Mouse (Mus musculus) regulatory T cell (primary cell): ENCODE measurements around the gene Itm2b.

ENCODE experiments used
- in situ Hi-C: fragments of 300-600 bp; cut with MboI, MseI; formaldehyde crosslinking; loops from one replicate; pipeline ENCODE4 v1.15.1; 2025; ENCODE audit warnings: high pct_unique_total_duplicates

Itm2b gene

DNA sequence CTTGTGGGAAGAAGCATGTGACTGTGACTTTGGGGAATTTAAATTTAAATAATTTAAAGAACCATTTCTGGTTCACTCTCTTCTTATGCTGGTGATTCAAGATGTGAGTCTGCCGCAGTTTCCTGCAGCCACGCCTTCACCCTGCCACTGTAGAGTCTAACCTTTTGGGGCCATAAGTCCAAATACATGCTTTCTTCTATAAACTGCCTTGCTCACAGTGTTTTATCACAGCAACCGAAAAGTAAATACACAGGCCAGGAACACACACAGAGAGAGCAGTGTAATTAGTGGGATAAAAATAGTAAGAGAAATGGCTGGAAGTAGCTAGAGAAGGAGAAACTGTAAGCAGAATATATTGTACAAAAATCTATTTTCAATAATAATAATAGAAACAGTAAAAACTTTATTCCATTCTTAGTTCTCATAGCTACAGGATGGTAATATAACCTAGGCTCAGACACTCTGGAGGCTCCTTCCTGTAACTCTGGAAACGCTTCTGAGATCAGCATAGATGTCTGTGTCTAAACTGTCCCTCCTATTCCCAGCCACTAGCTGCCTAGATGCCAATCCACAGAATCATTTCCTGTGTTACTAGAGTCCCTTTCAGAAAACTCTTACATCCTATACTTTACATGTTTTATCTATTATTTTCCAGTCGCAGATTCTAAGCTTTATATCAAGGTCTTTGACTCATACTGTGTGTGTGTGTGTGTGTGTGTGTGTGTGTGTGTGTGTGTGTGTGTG is 9.3 kb upstream of the Itm2b start:
- in situ Hi-C loops: no loop called here

DNA sequence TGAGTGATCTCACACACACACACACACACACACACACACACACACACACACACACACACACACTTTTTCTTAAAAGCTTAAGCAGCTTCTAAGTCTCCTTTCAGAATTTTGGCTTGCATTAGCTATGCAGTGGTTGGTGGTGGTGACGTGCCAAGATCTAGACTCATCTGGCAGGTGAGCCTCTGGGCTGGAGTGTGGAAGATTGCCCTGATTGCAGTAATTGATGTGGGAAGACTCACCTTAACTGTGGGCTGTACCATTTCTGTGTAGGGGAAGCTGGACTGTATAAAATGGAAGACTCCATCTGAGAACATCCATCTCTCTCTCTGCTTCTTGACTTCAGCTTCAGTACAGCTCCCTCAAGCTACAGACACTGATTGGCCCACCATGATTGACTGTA is 6.4 kb upstream of the Itm2b start:
- in situ Hi-C loops: no loop called here

DNA sequence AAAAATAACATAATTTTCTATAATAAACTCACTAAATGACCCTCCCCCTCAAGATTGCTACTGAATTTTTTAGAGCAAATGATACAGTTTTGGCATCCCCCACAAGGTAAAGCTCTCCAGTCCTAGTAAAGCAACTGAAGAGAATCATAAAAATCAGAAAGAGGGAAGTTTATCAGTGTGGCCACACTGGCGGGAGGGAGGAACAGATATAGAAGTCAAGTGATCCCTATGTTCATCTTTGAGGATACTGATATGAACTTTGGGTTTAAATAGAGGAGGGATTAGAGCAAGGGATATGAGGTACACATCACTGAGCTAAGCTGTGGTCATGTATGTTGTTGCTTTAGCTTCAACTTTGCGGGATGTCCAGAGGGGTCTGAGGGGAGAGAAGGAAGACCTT is 5.1 kb upstream of the Itm2b start:
- in situ Hi-C loops: no loop called here

DNA sequence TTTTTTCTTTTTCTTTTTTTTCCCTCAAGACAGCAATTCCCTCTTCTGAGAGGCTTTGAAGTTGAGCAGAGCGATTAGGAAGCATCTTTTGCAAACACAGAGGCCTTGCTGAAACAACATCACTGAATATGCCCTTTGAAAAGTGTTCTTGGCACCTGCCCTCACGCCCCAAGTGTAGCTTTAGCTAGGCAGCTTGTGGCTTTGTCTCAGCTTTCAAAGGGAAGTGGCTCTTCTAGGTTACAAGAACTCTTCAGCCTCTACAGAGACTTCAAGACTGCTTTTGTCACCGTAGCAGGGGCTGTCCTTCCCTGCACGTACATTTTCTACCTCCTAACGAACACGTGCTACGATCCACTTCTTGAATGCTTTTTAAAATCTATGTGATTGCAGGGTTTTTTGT is 4.0 kb upstream of the Itm2b start:
- in situ Hi-C loops: no loop called here

DNA sequence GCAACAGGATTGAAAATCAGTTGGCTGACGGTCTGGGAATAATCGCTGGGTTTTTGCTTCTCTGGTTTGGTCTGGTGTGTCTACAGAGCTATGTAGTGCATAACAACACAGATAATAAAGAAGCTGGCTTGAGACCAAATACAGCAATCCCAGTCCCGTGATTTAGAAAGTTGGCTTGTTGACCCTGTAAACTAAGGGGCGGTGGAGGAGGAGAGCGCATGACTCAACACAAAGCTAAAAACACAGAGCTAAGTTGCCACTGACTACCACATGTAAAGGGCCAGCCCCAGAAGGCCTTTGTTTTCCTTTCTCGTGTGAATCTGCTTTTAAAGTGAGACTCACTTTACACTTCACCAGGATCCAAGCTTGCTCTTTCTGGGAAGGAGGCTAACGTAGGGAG is 3.5 kb upstream of the Itm2b start:
- in situ Hi-C loops: no loop called here

DNA sequence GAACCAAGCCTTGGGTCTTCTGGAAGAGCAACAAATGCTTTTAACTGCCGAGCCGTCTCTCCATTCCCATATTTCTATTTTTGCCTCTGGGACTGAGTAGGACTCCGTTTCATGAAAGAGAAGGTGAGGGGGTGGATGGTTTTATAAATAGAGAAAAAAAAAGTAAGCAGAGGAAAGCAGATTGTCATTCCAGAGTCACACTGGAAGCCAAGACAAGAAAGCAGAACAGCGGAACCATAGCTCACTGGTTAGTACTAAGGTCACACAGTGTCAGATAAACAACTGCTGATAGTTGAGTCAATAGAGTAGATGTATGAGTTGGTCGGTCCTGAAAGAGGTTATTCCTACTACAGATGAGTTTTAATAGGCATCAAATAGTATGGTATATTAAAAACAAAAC is 1.4 kb upstream of the Itm2b start:
- in situ Hi-C loops: no loop called here

DNA sequence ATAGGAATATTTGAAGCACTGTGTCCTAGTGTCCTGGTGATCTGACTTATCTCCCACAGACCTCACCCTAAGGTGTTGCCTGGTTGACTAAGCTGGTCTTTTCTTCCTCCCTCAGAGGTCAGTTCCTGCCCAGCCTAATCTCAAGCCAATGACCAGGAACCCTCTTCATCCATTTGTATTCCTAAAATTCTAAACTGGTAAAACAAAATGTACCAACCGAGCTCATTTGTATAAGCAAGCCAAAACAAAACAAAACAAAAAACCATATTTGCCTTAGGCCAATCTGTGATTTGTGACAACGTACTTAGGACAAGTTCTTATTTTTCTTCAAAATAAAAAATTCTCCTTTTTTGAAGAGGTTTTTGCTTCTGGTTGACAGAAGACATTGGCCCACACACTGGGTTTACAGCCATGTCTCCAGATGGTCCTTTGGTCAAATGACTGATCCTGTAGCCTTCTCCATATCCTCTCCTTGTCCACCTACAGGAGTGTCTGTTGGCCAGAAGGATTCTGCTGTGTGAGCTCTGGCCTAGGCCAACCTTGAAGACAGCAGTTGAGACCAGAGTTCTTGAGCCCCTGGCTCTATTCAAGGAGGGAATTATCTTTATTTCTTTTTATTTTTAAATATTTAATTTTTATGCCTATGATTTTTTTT is 758 bp upstream of the Itm2b start:
- in situ Hi-C loops: no loop called here

DNA sequence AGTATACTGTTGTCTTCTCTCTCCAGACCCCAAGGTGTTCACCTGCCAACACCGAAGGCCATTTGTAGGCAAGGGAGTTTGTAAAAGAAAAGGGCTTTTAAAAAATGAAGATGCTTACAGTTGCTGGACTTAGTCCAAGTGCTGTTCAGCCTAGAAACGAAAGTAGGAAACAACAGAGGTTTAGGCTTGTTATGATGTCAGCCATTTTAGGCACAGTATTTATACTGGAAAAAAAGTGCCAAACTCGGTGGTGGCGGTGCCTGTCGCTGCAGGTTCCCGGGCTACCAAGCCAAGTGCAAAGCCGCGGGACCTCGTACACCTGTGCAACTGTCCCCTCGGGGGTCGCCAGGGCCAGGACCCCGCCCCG is 560 bp downstream of the Itm2b start:
- in situ Hi-C loops: no loop called here

DNA sequence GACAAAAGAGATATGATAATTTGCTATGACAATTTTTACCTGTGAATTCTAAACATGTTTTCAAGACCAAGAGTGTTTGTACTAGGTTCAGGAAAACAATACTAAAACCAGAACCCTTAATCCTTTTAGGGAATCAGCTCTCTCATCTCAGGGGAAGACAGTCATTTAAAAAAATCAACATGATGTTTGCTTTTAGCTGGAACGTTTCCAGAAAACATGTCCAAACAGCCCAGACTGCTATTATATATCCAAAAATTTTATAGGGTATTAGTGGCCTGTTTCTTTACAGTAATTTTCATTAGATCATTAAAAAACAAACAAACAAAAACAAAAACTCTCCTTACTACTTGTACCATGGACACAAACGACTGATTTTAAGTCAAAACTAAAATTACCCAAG is 1.3 kb downstream of the Itm2b start:
- in situ Hi-C loops: no loop called here

DNA sequence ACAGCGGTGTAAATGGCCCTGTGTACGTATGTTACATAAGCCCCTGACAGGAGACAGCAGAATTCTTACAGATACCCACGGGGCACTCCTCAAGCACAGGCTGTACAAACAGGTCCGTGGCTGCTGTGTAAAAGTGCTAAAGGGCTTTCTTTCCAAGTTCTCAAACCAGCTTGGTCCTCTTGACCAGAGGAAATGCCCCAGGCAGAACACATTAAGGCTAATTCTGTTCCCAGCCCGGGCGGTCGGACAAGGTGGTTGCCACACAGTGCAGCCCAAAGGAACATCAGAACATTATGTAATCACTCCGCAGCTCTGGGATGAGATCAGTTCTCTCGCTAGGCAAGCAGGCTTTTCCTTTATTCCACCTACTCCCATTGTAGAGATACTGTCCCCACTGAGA is 2.4 kb downstream of the Itm2b start:
- in situ Hi-C loops: no loop called here

DNA sequence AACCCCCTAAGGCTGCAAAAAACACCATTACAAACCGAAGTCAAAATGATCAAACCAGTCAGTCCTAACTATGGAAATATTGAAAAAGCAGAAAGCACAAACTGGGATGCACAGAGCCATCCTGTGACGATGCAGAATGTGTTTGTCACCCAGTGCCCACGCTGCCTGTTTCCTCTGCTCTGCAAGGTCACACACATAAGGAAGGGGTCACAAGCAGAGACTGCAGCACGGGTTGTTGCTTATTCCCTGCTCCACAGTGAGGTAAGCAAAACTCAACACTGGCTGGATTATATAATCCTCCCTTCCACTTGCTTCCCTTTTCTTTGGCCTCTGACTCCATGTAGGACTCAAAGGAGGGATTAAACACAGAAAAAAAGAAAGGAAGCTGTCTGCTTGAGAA is 3.5 kb downstream of the Itm2b start:
- in situ Hi-C loops: no loop called here

DNA sequence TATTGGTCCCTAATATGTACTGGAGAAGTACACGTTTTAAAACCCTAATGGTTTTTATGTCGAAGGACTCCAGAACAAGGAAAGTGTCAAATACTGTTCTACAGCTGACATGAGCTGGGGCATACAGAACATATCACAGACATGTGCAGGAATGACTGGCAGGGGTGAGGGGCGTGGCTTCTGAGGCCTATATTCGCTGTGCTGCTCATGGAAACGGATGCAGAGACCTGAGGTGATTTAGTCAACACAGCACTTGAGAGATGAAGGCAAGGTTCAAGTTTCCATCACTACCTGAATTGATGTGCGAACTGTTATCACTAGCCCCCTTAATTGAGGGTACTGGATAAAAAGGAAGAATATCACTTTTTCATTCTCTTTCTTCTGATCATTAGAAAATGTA is 7.3 kb downstream of the Itm2b start:
- in situ Hi-C loops: loop anchor here (5.0 kb wide), 1 partner anchor 36 kb away; no protein-coding TSS in a partner anchor

DNA sequence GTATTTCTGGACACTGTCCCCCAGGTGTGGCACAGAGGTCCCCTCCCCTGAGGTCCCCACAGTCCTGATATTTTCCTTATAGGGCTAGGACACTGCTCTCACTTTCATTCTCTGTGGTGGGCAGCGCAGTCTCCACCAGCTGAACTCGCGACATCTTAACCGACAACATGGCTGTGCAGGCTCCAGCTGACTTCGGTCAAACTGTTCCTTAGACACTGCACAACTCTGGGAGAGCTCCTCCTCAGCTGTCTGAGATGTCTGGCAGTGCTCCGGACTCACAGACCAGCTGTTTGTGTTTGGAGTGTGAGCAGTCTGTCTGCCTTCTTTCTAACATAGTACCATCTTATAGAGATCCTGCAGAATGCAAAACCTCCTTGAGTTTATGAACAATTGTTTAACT is 8.2 kb downstream of the Itm2b start:
- in situ Hi-C loops: loop anchor here (5.0 kb wide), 1 partner anchor 35 kb away; no protein-coding TSS in a partner anchor

DNA sequence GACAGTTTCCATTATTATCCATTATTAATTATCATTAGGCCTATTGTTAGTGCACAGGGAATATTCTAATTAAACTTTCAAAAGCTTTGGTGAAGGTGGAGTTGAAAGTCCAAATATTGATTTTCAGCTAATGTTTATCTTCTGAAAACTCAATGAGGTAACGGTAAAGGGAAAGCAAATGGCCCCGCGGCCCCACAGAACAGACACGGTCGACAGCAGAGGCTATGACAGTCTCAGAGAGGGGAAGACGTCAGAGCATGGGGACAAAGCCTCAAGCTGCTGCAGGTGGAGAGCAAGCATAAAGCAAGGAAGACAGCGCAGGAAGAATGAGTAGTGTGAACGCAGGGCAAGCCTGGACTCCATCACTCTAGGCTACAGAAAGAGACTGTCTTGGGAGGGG is 9.2 kb downstream of the Itm2b start:
- in situ Hi-C loops: loop anchor here (5.0 kb wide), 1 partner anchor 34 kb away; no protein-coding TSS in a partner anchor

DNA sequence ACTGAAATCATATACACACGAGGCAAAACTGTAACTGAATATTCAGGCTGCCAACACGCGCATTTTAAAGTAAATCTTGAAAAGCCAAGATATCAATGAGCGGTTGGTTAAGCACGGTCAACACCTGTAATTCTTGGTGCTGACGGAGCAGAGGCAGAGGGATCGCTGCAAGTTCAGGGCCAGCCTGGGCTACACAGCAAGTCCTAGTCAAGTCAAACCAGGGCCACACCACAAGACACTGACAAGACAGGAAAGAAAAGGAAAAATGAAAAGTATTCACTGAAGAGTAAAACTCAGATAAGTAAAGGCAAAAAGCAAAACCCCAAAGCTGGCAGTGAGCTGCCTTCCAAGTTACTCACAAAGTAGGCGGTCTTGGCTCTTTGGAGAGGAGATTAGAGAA is 9.6 kb downstream of the Itm2b start:
- in situ Hi-C loops: loop anchor here (5.0 kb wide), 1 partner anchor 33 kb away; no protein-coding TSS in a partner anchor

DNA sequence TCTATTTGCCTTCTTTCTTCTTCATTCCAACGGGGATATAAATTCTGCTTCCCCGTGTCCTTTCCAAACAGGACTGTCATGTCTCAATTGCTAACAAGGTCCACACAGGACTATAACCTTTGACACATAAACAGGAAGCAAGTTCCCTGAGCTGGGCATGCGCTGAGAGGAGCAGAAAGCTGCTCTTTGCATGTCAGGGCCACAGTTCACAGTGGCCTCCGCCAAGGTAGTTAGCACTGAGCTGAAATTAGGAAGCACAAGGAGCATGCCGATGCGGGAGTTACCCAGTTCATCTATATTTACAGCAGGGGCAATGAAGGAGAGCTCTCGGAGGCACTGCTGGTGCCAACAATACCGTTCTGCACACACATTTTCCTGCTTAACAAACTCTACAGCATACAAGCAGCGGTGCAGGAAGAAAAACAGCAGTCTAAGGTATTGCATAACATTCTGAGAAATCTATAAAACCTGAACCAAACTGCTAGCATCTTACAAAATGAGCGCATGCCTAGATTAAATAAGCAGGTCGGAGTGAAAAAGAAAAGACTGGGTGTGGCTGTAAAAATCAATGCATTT is 10.7 kb downstream of the Itm2b start:
- in situ Hi-C loops: no loop called here

DNA sequence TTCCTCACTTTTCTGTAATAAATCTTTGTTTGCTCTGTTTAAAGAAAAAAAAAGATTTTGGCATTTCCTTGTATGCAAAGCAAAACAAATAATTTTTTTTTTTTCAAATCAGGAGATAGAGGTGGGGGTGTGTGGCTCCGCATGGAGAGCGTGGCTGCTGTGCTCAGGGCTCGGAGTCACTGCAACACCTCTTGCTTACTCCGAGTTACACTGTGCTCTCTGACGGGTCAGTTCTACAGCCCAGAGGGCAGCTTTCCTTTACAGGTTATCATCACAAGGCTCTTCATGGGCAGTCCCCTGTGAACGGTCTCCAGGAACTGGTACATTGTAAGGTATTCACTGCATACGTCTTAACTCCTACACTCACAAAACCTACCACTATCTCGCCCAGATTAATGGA is 11.5 kb downstream of the Itm2b start:
- in situ Hi-C loops: no loop called here

DNA sequence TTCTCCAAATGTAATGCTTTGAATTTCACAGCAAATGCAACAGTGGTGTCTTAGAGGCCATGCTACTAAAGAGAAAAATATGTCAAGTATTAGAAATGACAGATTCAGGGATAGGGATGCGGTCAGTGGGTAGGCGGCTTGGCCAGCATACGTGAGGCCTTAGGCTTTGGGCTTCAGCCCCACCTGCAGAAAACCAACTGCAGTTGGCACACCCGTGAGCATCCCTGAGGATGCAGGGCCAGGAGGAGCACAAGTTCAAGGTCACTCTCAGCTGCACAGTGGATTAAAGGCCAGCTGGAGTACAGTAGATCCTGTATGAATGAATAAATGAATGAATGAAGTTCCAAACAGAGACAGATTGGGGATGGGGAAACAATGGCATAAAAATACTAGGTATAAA is 12.1 kb downstream of the Itm2b start:
- in situ Hi-C loops: no loop called here

DNA sequence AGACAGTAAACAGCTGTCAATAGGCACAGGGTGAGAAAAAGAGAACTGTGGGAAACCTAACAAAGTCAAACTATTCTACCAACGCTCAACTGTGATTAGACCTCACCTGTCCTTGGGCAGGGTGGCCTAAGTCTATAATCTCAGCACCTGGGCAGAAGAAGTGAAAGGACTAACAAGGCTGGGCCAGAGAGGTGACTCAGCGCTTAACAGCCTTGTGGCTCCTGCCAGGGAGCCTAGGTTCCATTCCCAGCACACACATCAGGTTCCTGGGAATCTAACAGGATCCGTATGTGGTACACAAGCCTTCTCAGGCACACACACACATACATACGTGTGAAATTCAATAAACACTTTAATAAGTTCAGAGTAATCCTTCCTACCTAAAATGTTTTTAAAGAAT is 13.5 kb downstream of the Itm2b start:
- in situ Hi-C loops: no loop called here

DNA sequence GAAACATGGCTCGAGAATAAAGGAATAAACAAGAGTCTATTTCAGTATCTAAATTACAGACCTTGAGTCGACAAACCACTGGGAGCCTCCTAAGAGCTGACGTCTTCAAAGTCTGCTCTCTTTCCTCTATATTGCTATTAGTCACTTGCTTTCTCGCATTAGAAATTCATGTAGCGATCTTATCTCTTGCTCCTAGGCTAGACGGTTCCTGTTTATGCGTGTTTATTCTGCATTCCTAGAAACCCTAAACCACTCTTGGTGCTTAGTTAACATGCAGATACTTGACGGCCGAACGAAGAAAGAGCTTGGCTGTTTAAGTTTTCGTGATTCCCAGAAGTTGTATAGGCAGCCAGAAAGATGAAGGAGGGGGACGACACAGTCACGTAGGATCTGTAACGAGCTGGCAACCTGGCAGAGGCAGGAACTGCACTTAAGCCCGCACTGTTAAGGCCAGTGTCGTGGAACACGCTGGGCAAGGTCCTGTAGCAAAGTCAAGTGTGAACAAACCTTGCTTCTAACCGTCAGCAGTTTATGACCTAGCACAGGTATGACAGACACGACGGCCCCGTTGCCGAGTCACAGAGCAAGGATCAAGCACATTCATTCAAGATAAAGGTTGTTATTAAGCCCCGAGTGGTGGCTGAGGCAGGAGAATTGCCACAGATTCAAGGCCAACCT is 14.3 kb downstream of the Itm2b start:
- in situ Hi-C loops: no loop called here

DNA sequence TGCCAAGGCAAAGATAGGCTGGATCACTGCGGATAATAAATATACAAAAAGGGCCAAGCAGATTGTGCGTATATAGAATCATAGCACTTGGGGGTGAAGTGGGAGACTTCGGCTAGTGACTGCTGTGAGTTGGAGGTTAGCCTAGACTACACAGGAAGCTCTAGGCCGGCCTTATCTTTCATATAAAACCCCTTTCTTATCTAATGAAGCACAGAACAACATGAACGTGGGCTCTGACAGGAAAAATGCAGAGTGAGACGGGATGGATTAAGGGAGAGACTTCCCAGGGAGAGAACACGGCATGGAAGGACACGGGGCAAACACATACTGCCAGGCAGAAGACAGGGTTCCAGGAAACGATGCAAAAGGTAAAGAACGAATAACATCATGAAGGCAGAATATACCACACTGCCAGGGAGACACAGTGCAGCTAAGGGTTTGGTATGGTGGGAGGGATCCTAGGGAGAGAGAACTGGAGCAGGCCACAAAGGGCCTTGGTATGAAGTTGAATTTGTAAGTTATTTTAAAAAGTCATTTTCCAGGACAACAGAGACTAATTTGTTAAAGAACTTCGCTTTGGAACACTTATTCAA is 14.9 kb downstream of the Itm2b start:
- in situ Hi-C loops: no loop called here

DNA sequence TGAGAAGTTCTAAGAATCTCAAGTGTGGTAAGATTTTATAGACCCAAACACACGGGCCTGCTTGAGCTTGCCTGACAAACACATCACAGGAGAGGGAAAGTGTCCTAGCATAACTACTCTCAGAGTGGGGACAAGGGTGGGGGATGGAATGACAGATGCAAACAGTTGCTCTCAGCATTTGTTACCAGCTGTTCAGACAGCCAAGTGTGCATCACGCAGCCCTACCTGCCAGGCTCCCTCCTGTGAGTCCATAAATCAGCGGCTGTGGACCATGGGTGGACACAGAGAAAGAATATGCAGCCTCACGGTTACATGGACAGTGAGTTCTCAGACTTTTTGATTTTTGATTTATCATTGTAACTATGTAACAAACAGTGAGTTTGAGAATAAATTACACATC is 15.5 kb downstream of the Itm2b start:
- in situ Hi-C loops: no loop called here
